ENCODE assay signal across 18 mouse cellular contexts in genomic region chr14:100934554-100934953, GRCm38 (mm10).
"Had no signal": no experiment of that assay in that cellular context is flagged by ENCODE, and none has a peak within 500 bp of the region (broad histone marks: within the 10 kb centered on the region; RNA-seq: fewer than 3 reads in every experiment).

No protein-coding gene starts in this region.

- H3K36me3 ChIP-seq: limb, embryonic 12.5 days; limb, embryonic 15.5 days; liver, embryonic 13.5 days; midbrain, embryonic 13.5 days; neural tube, embryonic 13.5 days; stomach, embryonic 15.5 days had no signal

- H3K4me3 ChIP-seq: layer of hippocampus, adult 2 months; left cerebral cortex, adult 2 months; limb, embryonic 12.5 days; limb, embryonic 15.5 days; liver, embryonic 13.5 days; midbrain, embryonic 13.5 days; neural tube, embryonic 13.5 days; stomach, embryonic 15.5 days had no signal

- H3K27ac ChIP-seq: kidney, postnatal 0 days; layer of hippocampus, adult 2 months; left cerebral cortex, adult 2 months; limb, embryonic 12.5 days; limb, embryonic 15.5 days; liver, embryonic 13.5 days; midbrain, embryonic 13.5 days; neural tube, embryonic 13.5 days; stomach, embryonic 15.5 days had no signal

- DNase-seq: kidney, adult 2 months; kidney, postnatal 25 days; layer of hippocampus, adult 9-11 months; left cerebral cortex, postnatal 4 days; liver, embryonic 13.5 days; lung, adult 2 months; retina, postnatal 1 day; right cerebral cortex, postnatal 25 days; thymus, postnatal 25 days had no signal

- H3K9ac ChIP-seq: limb, embryonic 12.5 days; limb, embryonic 15.5 days; liver, embryonic 13.5 days; midbrain, embryonic 13.5 days; neural tube, embryonic 13.5 days; stomach, embryonic 15.5 days had no signal

- H3K27me3 ChIP-seq: limb, embryonic 12.5 days; limb, embryonic 15.5 days; liver, embryonic 13.5 days; midbrain, embryonic 13.5 days; neural tube, embryonic 13.5 days; stomach, embryonic 15.5 days had no signal

- ATAC-seq: intestine, postnatal 0 days; midbrain, embryonic 13.5 days had no signal

- H3K4me1 ChIP-seq: limb, embryonic 12.5 days; limb, embryonic 15.5 days; liver, embryonic 13.5 days; midbrain, embryonic 13.5 days; neural tube, embryonic 13.5 days; stomach, embryonic 15.5 days had no signal
